Mouse (Mus musculus) embryo, embryonic 9.5 days (tissue): ENCODE measurements around the gene Cntnap3.
"Not testable (repeated sequence)": the region's sequence is repeated elsewhere in the genome, so short reads cannot be mapped to it uniquely, and the experiment has no call there.

Experiments used
- DNase-seq: peaks from one replicate; pipeline ENCODE4 v3.0.0-alpha.2; 2017; ENCODE audit errors: extremely low spot score

Gene Cntnap3

GRCm38 (mm10) chr13:64903585-64904208 lies at the start of gene Cntnap3:
Cntnap3 (minus strand) TSS chr13:64903955.
- peak; percentile 53 for DNase-seq

DNA sequence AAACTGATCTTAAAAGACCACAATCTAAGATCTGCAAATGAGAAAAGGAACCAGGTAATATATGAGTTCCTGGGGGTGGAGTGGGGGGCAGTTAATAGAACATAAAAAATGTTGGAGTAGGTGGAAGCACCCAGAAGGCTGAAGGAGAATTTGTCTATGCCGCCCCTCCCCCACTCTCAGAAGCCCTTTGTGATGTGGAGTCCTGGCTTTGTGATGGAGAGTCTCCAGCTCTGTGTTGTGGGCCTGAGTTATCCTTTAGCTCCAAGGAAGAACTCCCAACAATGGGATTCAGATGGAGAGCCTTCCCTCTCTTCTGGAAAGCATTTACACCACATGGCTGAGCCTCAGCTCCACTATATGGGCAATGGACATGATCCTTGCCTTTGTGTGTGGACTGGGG lies 13.4 kb upstream of the Cntnap3 start, which contains the start of gene Spata31:
Spata31 (plus strand) TSS at position 216 of the 400 bp plus-strand sequence.
- DNase-seq: no peak

- no peak for DNase-seq
Measured at GRCm38 (mm10) chr13:64903132-64903531, 623 bp downstream of the Cntnap3 start.

GRCm38 (mm10) chr13:64865397-64865796 lies 38.4 kb downstream of the Cntnap3 start:
- DNase-seq: no peak

GRCm38 (mm10) chr13:64824856-64825255 lies 78.9 kb downstream of the Cntnap3 start:
- not testable (repeated sequence) for DNase-seq

DNA sequence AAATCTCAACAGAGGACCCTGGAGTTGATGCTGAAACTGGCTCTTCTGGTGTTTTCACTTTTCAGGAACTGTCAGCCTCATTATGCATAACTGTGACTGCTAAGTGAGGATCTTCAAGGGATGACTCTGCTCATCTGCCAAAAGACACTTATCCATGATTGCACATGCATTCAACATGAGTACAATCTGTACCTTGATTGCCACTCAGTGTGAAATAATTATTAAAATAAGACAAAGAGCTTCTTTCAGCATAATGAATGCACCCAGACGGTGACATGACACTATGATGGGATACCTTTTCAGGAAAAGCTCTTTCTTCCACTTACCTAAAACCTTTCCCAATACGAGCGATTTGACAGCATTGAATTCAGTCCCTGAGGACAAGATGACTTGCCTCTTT lies 158.4 kb downstream of the Cntnap3 start:
- DNase-seq: no peak

DNA sequence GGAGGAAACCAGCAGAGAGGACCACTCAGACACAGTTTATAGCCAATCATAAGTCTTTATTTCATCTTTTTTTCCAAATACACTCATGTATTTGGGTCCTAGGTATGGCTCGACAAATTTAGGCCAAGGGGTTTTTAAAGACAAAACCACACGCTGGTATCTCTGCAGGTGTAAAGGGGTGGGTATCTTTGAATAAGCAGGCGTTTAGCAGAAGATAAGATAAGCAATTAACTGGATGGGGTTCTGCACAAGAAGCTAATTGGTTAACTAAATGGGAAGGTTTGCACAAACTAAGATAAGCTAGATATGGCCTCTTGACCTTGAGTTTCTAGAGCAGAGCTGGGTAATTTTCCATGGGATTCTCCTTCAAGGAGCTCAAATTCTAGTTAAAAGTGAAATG lies 171.5 kb downstream of the Cntnap3 start:
- no peak for DNase-seq

DNA sequence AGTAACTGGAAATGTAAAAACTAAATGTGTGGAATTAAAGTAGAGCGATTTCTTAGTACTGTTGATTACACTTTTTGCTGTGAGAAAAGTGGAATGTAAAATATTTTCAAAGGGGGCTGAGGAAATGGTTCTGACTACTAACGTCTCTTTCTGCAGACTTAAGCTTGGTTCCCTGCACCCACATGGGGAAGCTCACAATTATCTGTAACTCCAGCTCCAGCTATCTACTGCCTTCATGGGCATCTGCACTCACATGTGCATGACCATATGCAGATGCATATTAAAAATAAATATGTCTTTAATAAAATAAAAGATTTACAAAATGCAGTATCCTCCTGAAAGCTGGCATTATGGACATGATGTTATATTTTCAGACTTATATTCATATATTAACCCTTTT lies 187.0 kb downstream of the Cntnap3 start:
- DNase-seq: no peak

- DNase-seq: no peak
Measured at GRCm38 (mm10) chr13:64692463-64692862, 211.3 kb downstream of the Cntnap3 start.
